Mouse (Mus musculus): ENCODE results near the gene A230050P20Rik.
"Not testable (repeated sequence)": the region's sequence is repeated elsewhere in the genome, so short reads cannot be mapped to it uniquely, and the experiment has no call there.

A230050P20Rik gene

DNA sequence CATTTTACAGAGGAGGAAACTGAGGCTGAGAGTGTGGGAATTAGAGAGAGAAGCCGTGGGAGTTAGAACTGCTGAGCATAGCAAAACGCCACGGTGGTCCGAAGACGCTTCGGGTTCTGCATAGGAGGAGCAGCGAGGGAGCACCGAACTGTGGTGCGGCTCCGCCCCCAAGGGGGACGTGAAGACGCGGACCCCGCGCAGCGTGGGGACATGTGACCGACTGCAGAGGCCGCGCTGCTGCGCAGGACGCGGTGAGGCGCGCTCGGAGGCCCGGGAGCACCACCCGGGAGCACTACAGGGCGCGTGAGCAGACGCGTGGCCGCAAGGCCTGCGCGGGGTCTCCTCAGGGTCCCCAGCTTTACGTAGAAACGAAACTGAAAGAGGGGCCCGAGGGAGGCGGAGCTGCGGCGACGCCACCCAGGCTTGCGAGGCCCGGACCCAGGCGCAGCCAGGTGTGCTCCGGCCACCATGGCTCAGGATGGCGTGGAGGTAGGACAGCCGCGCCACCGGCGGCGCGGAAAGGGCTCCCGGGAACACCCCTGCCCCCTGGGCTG, at the start of gene A230050P20Rik:
Gene A230050P20Rik (plus strand): TSS at position 195 of the 554 bp plus-strand sequence.
- peak; percentile 77 for DNase-seq (ENCODE audit: low read depth, low spot score)

DNA sequence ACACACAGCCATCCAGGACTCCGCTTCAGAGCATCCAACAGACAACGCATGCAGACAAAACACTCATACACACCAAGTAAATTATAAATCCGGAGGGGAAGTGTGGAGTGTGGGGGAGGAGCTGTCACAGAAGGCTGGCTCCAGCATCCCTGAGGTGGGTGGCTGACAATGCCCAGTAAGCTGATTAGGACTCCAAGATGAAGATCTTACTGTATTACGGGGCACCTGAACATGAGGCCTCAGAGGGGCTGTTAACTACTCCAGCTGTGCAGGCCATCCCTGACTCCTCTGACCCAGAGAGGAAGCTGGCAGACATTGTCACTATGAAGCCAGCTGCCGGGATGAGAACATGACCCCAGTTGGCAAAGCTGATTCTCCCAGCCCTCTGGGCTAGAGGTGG, 48.4 kb upstream of the A230050P20Rik start:
- no peak for DNase-seq (ENCODE audit: low read depth, low spot score)

DNA sequence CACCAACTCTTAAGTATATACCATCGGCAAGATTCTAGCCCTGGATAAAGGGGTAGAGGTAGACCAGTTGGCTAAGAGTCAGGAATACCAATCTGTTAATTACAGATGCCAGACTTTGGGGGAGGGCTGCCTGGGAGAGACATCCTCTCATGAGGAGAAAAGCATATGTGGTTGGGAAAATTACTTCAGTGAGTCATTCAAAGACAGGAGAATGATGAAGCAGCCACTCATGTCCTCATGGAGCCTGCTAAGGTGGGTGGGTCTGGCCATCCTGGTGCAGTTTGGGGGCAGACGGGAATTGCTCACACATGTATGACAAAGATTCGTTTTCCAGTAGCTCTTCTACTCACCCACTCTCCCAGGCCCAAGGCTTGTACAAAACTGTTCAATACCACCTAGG, 45.6 kb upstream of the A230050P20Rik start:
- DNase-seq (ENCODE audit: low read depth, low spot score) = no peak

DNA sequence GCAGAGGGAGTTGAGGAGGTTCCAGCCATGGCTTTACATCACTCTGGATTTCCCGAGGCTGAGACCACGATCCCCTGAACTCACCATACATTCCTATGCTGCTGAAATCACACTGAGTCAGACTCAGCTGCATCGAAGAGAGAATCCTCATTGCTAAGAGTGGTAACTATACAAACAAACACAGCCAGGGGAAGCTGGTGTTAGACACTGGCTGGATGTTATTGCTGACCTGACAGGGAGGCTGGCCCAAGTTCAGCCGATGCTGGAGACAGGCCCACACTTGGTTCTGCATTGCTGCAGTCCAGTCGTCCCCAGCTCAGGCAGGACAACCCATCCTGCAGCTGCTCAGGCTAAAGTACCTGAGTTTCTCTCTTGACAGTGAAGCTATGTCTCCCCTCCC, 42.7 kb upstream of the A230050P20Rik start:
- no peak for DNase-seq (ENCODE audit: low read depth, low spot score)

DNA sequence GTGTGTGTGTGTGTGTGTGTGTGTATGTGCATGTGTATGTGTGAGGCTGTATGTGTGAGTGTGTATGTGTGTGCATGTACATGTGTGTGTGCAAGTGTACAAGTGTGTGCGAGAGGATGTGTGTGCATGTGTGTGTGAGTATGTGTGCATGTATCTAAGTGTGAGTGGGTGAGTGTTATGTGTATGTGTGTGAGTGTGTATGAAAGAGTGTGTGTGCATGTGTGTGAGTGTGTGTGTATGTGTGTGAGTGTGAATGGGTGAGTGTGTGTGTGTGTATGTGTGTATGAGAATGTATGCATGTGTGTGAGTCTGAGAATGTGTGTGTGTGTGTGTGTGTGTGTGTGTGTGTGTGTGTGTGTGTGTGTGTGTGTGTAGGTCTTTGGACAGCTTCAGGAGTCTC, 40.3 kb upstream of the A230050P20Rik start:
- DNase-seq (ENCODE audit: low read depth, low spot score) = no peak

DNA sequence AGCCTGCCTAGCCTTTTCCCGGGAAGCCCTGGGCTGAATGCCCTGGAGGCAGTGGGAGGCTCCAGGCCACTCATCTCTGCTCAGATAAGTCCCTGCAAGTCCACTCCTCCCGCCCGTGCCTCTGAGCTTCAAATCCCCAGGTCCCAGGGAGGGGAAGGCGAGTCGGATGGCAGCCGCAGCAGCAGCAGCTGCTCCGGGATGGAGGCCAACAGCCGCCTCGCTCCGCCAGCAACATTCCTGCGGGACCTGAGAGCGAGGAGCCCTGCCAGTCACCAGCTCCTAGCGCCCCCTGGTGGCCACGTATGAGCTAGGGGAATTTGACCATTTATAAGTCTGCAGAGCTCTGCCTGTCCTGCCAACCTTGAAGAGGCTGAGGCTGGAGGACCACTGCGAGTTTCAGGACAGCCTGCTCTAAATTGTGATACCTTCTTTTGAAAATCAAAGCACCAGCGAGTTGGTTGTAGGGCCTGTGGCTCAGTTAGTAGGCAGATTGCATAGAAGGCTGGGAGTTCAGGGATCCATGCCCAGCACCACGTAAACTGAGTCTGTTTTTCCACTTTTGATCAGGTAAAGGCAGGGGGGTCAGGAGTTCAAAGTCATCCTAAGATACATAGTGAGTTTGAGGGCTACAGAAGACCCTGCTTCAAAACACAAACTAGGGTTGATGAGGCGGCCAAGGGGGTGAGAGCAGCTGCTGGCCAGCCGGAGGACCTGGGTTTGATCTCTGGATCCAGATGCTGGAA, 37.4 kb upstream of the A230050P20Rik start:
- peak; percentile 86 for DNase-seq (ENCODE audit: low read depth, low spot score)

DNA sequence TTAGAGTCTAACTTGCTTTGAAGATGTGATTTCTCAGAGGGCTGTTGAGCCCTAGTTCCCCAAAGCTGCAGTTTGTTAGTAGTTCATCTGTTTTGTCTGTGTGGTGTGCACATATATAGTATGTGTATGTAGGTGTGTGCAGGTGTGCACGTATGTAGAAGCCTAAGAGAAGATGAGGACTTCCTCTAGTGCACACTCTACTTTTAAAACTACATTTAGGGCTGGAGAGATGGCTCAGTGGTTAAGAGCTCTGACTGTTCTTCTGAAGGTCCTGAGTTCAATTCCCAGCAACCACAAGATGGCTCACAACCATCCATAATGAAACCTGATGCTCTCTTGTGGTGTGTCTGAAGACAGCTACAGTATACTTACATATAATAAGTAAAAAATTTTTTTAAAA, 33.6 kb upstream of the A230050P20Rik start:
- no peak for DNase-seq (ENCODE audit: low read depth, low spot score)

DNA sequence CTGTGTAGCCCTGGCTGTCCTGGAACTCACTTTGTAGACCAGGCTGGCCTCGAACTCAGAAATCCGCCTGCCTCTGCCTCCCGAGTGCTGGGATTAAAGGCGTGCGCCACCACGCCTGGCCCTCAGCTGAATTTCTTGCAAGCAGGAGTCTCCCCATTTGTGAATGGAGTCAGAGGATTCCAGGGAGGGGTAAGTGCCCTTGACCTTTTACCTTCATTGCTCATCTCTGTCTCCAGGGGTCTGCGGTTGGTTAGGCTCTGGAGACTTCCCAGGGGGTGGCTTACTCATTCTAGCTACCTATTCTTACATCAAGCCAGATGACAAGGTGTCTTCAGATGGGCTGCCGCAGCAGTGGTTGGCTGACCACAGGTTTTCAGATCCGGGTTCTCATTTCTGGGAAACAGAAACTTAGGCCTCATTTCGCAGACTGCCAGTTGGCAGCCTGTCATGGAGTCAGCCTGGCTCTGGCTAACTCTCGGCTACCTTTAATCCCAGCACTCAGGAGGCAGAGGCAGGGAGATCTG, 32.9 kb upstream of the A230050P20Rik start:
- DNase-seq (ENCODE audit: low read depth, low spot score) = not testable (repeated sequence)

DNA sequence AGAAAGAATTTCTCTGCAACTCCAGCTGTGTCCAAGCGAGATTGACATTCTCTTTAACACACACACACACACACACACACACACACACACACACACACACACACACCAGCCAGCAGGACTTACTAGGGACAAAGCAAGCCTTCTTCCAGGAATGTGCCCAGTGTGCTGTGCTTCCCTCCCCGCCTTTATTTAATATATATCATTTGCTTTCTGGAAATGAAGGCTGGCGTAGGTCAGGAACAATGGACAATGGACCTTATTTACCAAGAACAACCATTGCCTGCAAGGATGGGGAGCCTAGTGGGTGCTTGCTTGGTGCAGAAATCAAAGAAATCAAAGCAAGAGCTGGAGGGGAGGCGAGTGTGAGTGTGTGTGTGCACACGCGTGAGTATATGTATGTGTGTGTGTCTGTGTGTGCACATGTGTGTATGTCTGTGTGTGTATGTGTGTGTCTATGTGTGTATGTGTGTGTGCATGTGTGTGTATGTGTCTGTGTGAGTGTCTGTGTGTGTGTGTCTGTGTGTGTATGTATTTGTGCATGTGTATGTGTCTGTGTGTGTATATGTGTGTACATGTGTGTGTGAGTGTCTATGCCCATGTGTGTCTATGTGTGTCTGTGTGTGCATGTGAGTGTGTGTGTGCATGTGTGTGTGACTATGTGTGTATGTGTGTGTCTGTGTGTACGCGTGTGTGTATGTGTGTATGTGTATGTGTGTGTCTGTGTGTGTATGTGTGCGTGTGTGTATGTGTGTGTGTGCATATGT, 31.1 kb upstream of the A230050P20Rik start:
- no peak for DNase-seq (ENCODE audit: low read depth, low spot score)

DNA sequence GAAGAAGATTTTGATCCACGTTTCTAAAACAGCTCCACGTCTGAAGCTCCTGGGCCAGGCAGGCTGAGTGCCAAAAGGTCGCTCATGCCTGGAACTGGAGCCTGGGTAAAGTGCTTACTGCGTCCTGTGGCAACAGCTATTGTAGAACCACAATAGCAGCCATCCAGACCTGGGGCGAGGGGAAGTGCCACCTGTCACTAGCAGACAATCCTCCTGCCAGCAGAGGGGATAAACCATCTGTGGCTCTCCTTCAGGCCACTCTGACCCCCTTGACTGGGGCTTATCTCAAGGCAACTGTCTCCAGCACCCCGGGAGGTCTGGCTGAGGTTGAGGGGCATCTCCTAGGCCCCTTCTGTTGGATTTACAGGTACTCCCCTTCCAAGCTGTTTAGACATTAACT, 29.5 kb upstream of the A230050P20Rik start:
- no peak for DNase-seq (ENCODE audit: low read depth, low spot score)

DNA sequence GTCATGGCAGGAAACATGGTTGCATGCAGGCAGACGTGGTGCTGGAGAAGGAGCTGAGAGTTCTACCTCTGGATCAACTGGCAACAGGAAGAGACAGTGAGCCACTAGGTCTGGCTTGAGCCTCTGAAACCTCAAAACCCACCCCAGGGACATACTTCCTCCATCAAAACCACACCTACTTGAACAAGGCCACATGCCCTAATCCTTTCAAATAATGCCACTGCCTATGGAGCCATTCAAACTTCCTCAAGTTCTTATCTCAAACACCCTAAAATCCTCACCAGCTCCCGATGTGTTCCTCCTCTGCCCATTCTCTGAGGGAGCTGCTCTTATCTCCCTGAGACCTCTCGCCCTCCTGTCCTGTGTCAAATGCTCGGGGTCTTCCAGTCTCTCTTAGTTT, 26.2 kb upstream of the A230050P20Rik start:
- DNase-seq (ENCODE audit: low read depth, low spot score) = no peak

DNA sequence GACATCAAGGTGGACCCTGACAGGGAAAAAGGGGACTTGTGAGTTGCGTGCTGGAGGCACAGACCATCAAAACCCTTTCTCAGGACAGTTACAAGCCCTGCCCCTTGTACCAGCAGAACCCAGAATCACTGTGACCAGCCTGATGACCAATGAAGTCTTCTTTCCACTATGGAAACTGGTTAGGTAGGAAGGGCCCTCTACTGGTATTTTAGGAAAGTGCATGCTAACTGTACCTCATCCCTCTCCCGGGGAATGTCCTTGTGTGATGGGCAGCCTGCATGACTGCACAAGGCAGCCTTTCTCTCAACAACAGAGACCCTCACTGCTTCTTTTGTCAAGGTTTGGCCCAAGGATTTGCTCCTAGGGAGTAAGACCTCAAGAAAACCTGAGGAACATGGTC, 25.8 kb upstream of the A230050P20Rik start:
- peak; percentile 25 for DNase-seq (ENCODE audit: low read depth, low spot score)

DNA sequence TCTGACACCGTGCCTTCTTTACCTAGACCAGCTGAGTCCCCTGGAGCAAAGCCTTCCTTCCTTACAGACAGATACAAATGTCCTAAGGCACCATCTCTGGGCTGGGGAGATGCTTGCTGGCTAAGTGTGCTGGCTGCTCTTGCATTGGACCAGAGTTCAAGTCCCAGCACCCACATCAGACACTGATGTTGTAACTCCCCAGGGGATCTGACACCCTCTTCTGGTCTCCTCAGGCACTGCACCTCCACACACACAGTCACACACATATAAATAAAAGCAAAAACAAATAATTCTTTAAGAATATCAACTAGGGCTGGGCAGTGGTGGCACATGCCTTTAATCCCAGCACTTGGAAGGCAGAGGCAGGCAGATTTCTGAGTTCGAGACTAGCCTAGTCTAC, 18.3 kb upstream of the A230050P20Rik start:
- DNase-seq (ENCODE audit: low read depth, low spot score) = no peak

DNA sequence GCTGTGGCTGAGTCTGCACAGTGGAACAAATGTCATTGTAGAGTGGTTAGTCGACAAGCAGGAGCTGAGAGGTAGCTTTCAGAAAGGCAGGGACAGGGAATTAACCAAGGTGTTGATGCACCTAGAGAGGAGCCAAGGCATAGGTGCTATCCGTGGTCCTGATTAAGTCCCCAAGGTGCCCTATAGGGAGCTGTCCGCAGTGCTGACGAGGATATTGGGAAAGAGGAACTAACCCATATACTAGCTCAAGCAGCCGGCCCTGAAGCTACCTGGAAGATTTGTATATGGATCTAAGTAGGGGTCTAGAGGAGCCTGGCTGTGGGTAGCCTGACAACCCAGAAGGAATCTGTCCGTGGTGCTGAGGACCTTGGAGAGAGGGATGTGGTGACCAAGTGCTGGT, 11.3 kb upstream of the A230050P20Rik start:
- peak; percentile 70 for DNase-seq (ENCODE audit: low read depth, low spot score)

DNA sequence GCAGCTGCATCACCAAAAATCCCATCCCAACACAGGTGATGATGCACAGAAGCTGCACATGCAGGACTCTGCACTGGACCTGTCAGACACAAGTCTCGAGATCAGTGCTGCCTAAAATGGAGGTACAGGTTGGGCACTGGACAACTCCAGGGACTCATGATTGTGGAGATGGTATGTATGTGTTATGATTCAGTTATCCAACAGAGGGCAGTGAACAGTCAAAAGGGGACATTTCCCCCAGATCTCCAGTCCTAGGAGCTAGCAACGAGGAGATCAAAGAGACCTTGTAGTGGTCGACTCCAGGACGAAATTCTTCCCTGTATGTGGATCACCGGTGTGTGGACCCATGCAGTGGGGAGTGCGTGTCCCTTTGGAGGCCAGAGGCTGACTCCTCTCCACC, 8.5 kb upstream of the A230050P20Rik start:
- no peak for DNase-seq (ENCODE audit: low read depth, low spot score)

DNA sequence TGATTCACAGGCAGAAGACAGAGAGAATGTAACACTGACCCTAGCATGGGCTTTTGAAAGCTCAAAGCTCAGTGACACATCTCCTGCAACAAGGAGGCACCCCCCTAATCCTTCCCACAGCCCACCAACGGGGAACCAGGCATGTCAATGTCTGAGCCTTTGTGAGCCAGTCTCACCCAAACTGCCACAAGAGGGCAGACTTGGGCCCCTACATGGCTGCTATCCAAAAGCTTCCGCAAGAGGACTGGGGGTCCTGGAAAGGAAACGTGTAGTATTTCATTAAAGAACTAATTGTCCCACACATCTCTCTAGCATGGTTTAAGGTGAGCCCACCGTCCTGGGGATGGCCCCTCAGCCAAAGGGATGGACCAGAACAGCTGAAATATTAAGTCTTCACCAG, 6.6 kb upstream of the A230050P20Rik start:
- peak; percentile 66 for DNase-seq (ENCODE audit: low read depth, low spot score)

DNA sequence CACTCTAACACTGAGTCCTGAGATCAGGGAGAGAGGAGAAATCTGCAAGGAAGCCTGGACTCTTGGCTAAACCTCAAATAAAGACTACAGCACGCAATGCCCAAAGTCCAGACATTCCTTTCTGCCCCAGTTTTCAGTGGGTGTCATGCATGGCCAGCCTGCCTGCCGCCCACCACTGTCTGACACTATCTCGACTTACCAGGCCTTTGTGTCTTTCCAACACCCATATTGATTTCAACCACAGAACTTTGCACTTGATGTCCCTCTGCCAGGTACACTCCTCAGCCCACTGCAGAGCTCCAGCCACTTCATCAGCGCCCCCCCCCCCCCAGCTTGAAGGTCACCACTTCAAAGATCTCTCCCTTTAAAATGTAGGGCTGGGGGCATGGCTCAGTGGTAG, 6.2 kb upstream of the A230050P20Rik start:
- DNase-seq (ENCODE audit: low read depth, low spot score) = no peak

DNA sequence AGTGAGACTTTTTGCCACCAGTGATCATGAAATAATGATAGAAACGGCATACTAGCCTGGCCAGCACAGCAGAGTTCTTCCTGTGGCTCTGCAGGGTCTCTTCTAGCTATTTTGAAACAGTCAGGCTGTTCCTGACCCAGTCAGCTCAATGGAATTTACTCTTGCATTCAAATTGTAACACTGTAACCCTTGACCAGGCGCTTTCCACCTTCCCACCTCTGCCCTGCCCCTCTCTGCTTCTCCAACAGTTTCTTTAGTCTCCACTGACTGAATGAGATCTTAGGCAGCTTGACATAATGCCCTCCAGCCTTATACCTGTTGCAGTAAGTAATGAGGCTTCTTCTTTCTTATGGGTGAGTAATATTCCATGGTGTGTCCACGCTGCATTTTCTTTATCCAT, 1.6 kb upstream of the A230050P20Rik start:
- no peak for DNase-seq (ENCODE audit: low read depth, low spot score)

DNA sequence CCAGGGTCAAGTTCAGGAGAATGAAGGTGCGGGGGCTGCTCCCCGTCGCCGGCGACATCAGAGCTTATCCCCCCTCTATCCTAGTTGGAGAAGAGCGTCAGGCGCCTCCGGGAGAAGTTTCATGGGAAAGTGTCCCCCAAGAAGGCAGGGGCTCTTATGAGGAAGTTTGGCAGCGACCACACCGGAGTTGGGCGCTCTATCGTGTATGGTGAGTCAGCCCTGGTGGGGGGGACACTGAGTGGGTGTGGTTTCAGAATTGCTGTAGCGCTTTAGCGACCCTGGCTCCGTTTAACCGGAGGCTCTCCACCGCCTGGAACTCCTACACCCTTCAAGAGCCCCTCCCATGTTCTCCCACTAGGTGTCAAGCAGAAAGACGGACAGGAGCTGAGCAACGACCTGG, 804 bp downstream of the A230050P20Rik start:
- DNase-seq (ENCODE audit: low read depth, low spot score) = peak; percentile 41

DNA sequence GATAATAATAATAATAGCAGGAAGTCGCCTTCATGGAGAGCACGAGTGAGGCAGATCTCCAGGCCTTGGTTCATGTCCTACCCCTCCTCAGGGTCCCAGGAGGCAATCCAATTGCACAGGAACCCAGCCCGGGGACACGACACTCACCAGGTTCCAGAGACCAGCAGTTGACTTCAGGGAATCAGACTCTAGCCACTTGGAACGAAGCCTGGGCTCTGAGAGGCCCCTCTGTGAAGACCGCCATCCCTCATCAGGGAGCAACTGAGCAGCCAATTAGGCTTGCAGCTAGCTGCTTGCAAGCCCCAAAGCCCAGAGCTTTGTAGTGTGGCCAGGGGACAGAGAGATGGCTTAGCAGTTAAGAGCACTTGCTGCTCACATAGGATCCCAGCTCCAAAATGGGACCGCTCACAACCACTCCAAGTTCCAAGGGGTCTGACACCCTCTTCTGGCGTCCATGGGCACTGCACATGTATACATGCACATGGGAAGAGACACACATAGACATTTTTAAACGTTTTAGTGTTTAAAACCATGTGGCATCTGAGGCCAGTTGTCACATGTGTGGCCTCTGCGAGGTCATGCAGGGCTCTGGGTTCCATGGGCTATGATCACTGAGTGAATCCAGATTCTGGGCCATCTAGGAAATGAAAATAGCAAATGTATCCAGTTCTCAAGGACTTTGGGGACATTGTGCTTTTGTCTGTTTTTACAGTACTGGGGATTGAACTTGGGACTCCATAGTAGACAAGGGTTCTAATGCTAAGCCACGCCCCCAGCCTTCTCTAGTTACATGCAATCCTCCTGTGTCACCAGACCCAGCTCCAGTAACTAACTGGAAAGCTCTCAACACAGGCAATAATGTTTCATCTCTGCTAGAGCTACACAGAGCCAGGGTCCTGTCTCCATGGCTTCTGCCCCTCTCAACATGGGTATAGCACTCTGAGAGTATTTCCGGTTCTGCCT, 2.0 kb downstream of the A230050P20Rik start:
- no peak for DNase-seq (ENCODE audit: low read depth, low spot score)

DNA sequence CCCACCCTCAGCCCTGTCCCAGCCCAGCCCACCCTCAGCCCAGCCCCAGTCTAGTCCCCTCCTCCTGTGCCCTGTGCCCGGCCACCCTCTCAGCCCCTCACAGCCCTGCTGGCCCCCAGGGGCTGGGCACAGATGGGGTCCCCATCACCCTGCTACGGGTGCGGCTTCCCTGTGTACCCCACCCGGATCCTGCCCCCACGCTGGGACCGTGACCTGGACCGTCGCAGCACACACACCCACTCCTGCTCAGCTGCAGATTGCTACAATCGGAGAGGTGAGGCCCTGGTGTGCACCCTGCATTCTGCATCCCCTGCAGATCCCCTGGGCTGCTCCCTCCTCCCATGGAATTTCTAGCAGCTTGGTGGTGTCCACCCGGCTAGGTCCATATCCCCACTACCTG, 4.5 kb downstream of the A230050P20Rik start:
- no peak for DNase-seq (ENCODE audit: low read depth, low spot score)

Data from CD4-positive, CD25-positive, alpha-beta regulatory T cell, adult 2 months (primary cell).